Mouse (Mus musculus) adrenal gland, adult 18-20 months (tissue): ENCODE measurements around the gene Lrrc55. TPM values are rescaled to one million over a fixed set of nuclear protein-coding genes. Genes with fewer than 3 reads are reported as not detected.

ENCODE experiments used
- DNase-seq, 2 experiments: peaks; one replicate each; pipeline ENCODE4 v3.0.0; 2021 to 2022; ENCODE audit warnings: low spot score in 2 of 2
- total RNA-seq, 2 experiments: library from RNA; stranded (reverse); gene quantifications; 1 replicate in 1 of 2; 2 replicates in 1 of 2; pipeline ENCODE4 v1.2.3; 2021

Lrrc55 gene
- total RNA-seq, 2 experiments from 2014 or later, result 17.0 to 20.0 TPM

DNA sequence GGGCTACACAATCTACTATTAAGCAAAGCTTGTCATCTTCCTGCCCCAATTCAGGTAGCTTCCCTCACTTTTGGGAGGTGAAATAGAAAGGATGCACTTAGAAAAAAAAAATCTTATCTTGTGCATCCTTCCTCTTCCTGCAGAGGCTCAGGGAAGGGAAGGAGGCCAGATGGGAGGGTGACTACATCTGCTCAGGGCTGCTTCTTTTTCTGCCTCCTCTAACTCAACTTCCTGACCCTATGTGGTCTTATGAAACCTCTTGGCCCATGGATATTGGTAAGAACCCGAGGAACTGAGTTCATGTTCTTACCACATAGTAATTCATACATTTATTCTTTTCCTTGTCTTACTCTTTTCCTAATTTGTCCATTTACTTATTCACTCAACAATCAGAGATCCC, 61.9 kb downstream of the Lrrc55 start:
- no peak for DNase-seq

DNA sequence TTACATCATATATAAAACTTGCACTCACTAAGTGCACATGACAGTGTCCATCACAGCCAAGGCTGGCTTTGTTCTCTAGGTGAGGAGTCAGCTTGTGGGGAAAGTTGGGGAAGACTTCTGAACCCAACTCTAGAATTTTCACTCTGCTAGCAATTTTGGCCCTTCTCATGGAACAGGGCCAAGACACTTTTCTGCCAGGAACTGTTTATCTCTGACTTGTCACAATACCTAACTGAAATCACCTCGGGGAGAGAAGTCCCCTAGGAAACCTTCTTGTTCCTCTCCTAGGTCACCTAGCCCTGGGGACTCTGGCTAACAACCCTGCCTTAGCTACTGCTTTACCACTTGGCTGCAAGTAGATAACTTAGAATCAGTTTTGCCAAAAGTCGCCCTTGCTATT, 64.8 kb downstream of the Lrrc55 start:
- no peak for DNase-seq

DNA sequence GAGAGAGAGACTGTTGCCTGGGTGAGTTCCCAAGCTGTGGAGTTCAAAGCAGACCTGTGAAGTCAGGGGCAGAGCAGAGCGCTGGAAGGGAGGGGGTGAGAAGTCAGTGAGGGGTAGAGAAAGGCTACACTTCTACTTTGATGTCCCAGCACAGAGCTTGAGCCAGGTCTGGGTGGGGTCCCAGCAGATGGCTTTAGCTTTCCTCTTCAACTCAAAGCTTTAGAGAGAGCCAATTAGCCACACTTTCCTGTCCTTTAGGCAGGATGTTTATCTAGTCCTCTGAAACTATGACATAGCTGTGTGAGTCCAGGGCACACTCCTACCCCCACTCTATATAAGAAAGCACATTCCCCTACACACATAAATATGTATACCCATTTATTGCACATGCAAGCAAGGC, 65.3 kb downstream of the Lrrc55 start:
- DNase-seq, result no peak

DNA sequence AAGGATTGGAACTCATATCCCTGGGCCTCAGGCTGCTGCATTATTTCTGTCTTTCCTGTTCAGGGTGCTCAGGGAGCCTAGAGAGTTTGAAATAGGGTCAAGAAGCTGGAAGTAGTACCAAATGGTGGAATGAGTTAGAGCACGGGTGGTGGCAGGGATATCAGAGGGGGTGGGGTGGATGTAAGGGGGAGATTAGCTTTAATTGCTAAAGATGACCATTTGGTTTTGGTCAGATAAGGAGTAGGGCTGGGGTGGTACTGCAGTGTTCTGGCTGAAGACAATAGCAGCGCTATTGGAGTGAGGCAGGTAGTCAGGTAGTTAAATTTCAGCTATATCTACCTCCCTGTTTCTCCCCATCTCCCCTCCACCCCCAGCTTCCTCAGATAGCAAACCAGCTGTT, 65.8 kb downstream of the Lrrc55 start:
- DNase-seq, result no peak

DNA sequence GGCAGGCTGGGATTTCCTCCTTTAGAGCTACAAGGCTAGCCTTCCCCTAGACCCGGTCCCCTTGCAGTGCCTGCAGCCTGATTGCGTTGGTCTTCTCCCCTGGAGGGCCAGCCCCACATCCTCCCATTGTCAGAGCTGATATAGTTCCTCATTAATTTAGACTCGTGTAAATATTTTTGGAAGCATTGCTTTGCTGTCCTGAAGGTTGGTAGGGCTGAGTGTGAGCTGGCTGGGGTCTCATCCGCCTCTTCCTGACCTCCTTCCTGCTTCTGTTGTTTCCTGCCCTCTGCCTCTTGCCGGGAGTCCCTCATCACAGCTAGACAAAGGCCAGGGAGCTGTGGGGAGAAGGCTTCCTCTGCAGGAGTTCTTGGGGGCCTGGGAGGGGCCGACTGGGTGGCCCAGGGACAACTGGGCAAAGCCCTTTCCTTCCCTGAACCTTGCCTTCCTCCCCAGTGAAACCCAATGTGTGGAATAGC, 67.5 kb downstream of the Lrrc55 start:
- DNase-seq, result no peak

DNA sequence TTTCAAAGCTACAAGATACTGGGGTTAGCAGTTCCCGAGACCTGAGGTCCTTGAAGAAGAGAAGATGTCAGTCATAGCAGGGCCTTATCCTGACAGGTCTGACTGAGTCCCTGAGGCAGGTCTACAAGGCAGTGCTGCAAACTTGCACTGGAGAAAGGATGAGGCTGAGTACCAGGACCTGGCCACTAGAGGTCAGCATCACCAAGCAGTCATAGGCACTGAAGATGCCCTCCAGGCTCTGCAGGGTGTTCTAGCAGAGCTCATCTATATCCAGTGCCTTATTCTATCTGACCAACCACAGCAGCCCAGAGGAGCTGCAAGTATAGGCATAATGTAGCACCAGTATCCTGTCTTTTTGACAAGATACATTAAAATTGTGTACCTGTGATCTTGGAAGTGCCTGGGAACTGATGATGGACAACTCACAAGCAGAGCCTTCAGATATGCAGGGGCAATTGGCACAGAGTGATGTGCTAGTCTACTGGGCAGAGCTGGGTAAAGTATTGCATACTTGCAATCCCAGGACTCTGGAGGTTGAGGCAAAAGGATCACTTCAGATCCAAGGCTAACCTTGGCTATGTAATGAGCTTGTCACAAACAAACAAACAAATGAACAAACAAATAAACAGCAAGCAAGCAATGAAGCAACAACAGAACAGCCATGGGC, 73.0 kb downstream of the Lrrc55 start:
- peak; percentile 64 to 73 for DNase-seq

DNA sequence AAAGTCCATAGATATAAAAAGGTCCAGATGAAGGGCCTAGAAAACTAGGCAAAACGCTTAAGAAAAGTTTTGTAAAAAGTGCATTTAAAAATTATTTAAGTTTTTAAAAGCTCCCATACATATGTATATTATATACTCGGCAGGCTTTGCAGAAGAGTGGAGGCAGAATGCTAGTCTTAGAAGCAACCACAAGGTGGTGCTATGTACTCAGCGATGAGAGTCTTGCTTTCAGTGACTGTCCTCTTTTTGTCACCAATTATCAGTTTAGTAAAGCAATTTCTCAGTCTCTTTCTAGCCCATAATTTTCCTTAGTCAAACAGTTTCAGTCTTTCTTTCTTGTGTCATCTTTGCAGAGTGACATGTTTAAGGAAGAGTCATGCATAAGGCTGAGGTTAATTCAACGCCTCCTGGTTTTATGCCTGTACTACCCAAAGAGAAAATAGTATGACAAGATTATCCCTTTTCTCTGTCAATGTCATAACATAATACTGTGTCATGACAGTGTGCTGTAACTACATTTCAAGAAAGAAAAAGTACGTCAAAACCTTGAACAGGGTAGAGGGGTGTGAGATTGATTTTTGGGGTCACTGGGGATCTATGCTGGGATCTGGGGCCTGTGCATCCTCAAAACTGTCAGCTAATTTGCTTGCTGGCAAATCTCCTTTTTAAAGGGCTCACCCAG, 73.7 kb downstream of the Lrrc55 start:
- no peak for DNase-seq

Other genes starting within 250 kb of the Lrrc55 start
- gene Prg2, start 216.7 kb downstream of the Lrrc55 start, total RNA-seq, result not detected
- gene Prg3, start 209.0 kb downstream of the Lrrc55 start, total RNA-seq, result not detected
- gene Ssrp1, start 160.0 kb downstream of the Lrrc55 start, total RNA-seq, result 100 to 1,000 TPM in 1 of 2 experiments, 10 to 100 TPM in 1; 96.5 to 122 TPM
- gene P2rx3, start 159.7 kb downstream of the Lrrc55 start, total RNA-seq, result under 1 TPM; 0.74 to 0.86 TPM
- 10 to 100 TPM; 82.1 to 89.6 TPM for gene Tnks1bp1, start 149.2 kb downstream of the Lrrc55 start, total RNA-seq
- 1 to 10 TPM; 4.2 to 7.1 TPM for gene Aplnr, start 61.0 kb downstream of the Lrrc55 start, total RNA-seq
- gene Olfr987, start 142.1 kb upstream of the Lrrc55 start, total RNA-seq, result not detected
- not detected for gene Olfr988, start 166.0 kb upstream of the Lrrc55 start, total RNA-seq
- not detected for gene Olfr992, start 212.3 kb upstream of the Lrrc55 start, total RNA-seq
- gene Olfr993, start 217.7 kb upstream of the Lrrc55 start, total RNA-seq, result not detected
- gene Olfr994, start 239.3 kb upstream of the Lrrc55 start, total RNA-seq, result not detected
- gene Olfr995, start 246.4 kb upstream of the Lrrc55 start, total RNA-seq, result not detected